Comparison of ENCODE assay signal across 15 mouse cellular contexts in genomic region chr4:133627039-133627438, GRCm38 (mm10). TPM values are rescaled to one million over a fixed set of nuclear protein-coding genes. Genes with fewer than 3 reads are reported as not detected.
DNase-seq lines count a peak whose midpoint lies in the region; ATAC-seq lines count a peak whose summit lies in the region.
"Had no signal": no experiment of that assay in that cellular context is flagged by ENCODE, and none has a peak within 500 bp of the region (broad histone marks: within the 10 kb centered on the region; RNA-seq: fewer than 3 reads in every experiment).

No protein-coding gene starts in this region.

- peak overlapping the region; percentile 57; the same call in 1 of the 2 replicates for H3K27ac ChIP-seq in heart, embryonic 10.5 days
- no peak overlapping the region for H3K27ac ChIP-seq in heart, embryonic 11.5 days (ENCODE audit: low read depth, low read length)
- peak overlapping the region; percentile 37; the same call in 1 of the 2 replicates for H3K27ac ChIP-seq in liver, embryonic 13.5 days
- no peak overlapping the region for H3K27ac ChIP-seq in liver, embryonic 11.5 days (ENCODE audit: low read depth, low read length)
- H3K27ac ChIP-seq in hindbrain, embryonic 16.5 days (ENCODE audit: low read depth, low read length) = no peak overlapping the region
- H3K27ac ChIP-seq: limb, embryonic 12.5 days had no signal

- H3K9ac ChIP-seq in heart, embryonic 11.5 days (ENCODE audit: low read depth, low read length) = no peak overlapping the region
- H3K9ac ChIP-seq in liver, embryonic 13.5 days = no peak overlapping the region
- H3K9ac ChIP-seq in liver, embryonic 11.5 days (ENCODE audit: low read depth, low read length) = no peak overlapping the region
- H3K9ac ChIP-seq in hindbrain, embryonic 16.5 days (ENCODE audit: low read depth, low read length) = no peak overlapping the region
- H3K9ac ChIP-seq: limb, embryonic 12.5 days had no signal

- WGBS in heart, embryonic 10.5 days = 91% methylated on average over 14 of the region's 14 CpGs
- 91% methylated on average over 14 of the region's 14 CpGs for WGBS in heart, embryonic 11.5 days (ENCODE audit: insufficient replicate concordance)
- WGBS in liver, embryonic 13.5 days (ENCODE audit: insufficient replicate concordance) = 90% methylated on average over 14 of the region's 14 CpGs
- WGBS in liver, embryonic 11.5 days = 91% methylated on average over 14 of the region's 14 CpGs
- 87% methylated on average over 14 of the region's 14 CpGs for WGBS in hindbrain, embryonic 16.5 days

- DNase-seq in heart, embryonic 10.5 days (ENCODE audit: low spot score) = no peak
- no peak for DNase-seq in liver, embryonic 13.5 days
- DNase-seq in liver, embryonic 11.5 days (ENCODE audit: low spot score) = no peak
- DNase-seq in Muller cell, postnatal 12 days (ENCODE audit: inconsistent ontology term) = peak; percentile 34
- peak; percentile 65 to 71 for DNase-seq in cerebellum, postnatal 10 days
- DNase-seq: adrenal gland, postnatal 36 days; embryo, embryonic 11 days; kidney, adult 18-20 months; layer of hippocampus, postnatal 36 days; lung, postnatal 14 days; right cerebral cortex, postnatal 14 days; thymus, postnatal 25 days had no signal

- H3K4me3 ChIP-seq in heart, embryonic 10.5 days = no peak overlapping the region
- H3K4me3 ChIP-seq in heart, embryonic 11.5 days (ENCODE audit: low read depth, low read length) = no peak overlapping the region
- no peak overlapping the region for H3K4me3 ChIP-seq in liver, embryonic 13.5 days (replicated peaks)
- H3K4me3 ChIP-seq in liver, embryonic 11.5 days (ENCODE audit: low read depth, low read length) = no peak overlapping the region
- no peak overlapping the region for H3K4me3 ChIP-seq in hindbrain, embryonic 16.5 days (ENCODE audit: low read length)
- H3K4me3 ChIP-seq: limb, embryonic 12.5 days had no signal

- peaks cover 32% of the 10 kb centered on the region for H3K36me3 ChIP-seq in heart, embryonic 10.5 days
- H3K36me3 ChIP-seq in heart, embryonic 11.5 days (ENCODE audit: control insufficient read depth, insufficient read depth, low read length) = peaks cover 6% of the 10 kb centered on the region; the same call in 1 of the 2 replicates
- peaks cover 21% of the 10 kb centered on the region; the same call in 1 of the 2 replicates for H3K36me3 ChIP-seq in liver, embryonic 13.5 days
- peaks cover 4% of the 10 kb centered on the region; the same call in 1 of the 2 replicates for H3K36me3 ChIP-seq in liver, embryonic 11.5 days (ENCODE audit: control insufficient read depth, insufficient read depth, low read length)
- peaks cover 8% of the 10 kb centered on the region; the same call in 1 of the 2 replicates for H3K36me3 ChIP-seq in hindbrain, embryonic 16.5 days (ENCODE audit: control insufficient read depth, insufficient read depth, low read length)

- no peak for ATAC-seq in heart, embryonic 11.5 days (replicated peaks; ENCODE audit: insufficient number of reproducible peaks, low FRiP score, low TSS enrichment)
- ATAC-seq in liver, embryonic 13.5 days (ENCODE audit: low read depth) = no peak
- no peak for ATAC-seq in liver, embryonic 11.5 days (replicated peaks; ENCODE audit: low FRiP score)
- ATAC-seq in hindbrain, embryonic 16.5 days = no peak

- H3K27me3 ChIP-seq in heart, embryonic 10.5 days (ENCODE audit: insufficient read depth, poor library complexity, severe bottlenecking) = no peaks in the 10 kb centered on the region
- H3K27me3 ChIP-seq in heart, embryonic 11.5 days (ENCODE audit: control insufficient read depth, insufficient read depth, low read length) = no peaks in the 10 kb centered on the region
- no peaks in the 10 kb centered on the region for H3K27me3 ChIP-seq in liver, embryonic 13.5 days
- H3K27me3 ChIP-seq in liver, embryonic 11.5 days (replicated peaks; ENCODE audit: control insufficient read depth, insufficient read depth, low read length) = no peaks in the 10 kb centered on the region
- no peaks in the 10 kb centered on the region for H3K27me3 ChIP-seq in hindbrain, embryonic 16.5 days (replicated peaks; ENCODE audit: control insufficient read depth, insufficient read depth, low read length)
- H3K27me3 ChIP-seq: limb, embryonic 12.5 days had no signal

- H3K9me3 ChIP-seq in heart, embryonic 10.5 days = no peaks in the 10 kb centered on the region
- no peaks in the 10 kb centered on the region for H3K9me3 ChIP-seq in heart, embryonic 11.5 days (replicated peaks; ENCODE audit: control insufficient read depth, low read length)
- H3K9me3 ChIP-seq in liver, embryonic 13.5 days (replicated peaks) = no peaks in the 10 kb centered on the region
- no peaks in the 10 kb centered on the region for H3K9me3 ChIP-seq in liver, embryonic 11.5 days (ENCODE audit: control insufficient read depth, low read length)
- no peaks in the 10 kb centered on the region for H3K9me3 ChIP-seq in hindbrain, embryonic 16.5 days (ENCODE audit: control insufficient read depth, low read length)
- H3K9me3 ChIP-seq: limb, embryonic 12.5 days had no signal

- peaks cover 36% of the 10 kb centered on the region for H3K4me1 ChIP-seq in heart, embryonic 10.5 days
- H3K4me1 ChIP-seq in heart, embryonic 11.5 days (ENCODE audit: control insufficient read depth, insufficient read depth, low read length) = peaks cover 7% of the 10 kb centered on the region; the same call in 1 of the 2 replicates
- peaks cover 60% of the 10 kb centered on the region for H3K4me1 ChIP-seq in liver, embryonic 13.5 days (replicated peaks)
- H3K4me1 ChIP-seq in liver, embryonic 11.5 days (replicated peaks; ENCODE audit: control insufficient read depth, insufficient read depth, low read length) = peaks cover 26% of the 10 kb centered on the region
- peaks cover 17% of the 10 kb centered on the region for H3K4me1 ChIP-seq in hindbrain, embryonic 16.5 days (ENCODE audit: control insufficient read depth, insufficient read depth, low read depth, low read length)

- no peak overlapping the region for H3K4me2 ChIP-seq in heart, embryonic 11.5 days
- no peak overlapping the region for H3K4me2 ChIP-seq in liver, embryonic 13.5 days
- H3K4me2 ChIP-seq in liver, embryonic 11.5 days = no peak overlapping the region
- H3K4me2 ChIP-seq in hindbrain, embryonic 16.5 days (ENCODE audit: low read length) = no peak overlapping the region
- H3K4me2 ChIP-seq: limb, embryonic 12.5 days had no signal

RNA-seq across cellular contexts. Expression of gene Zdhhc18, which starts 22.9 kb away (rescaled TPM):
- 1.6 and 2.9 TPM in 2 replicates for polyA plus RNA-seq in heart, embryonic 10.5 days (2016; fragmentation: Nextera tagmentation; extraction: Ambion mirVana)
- polyA plus RNA-seq in heart, embryonic 11.5 days (2014; fragmentation: Nextera tagmentation; extraction: Ambion mirVana) = 1.5 and 2.5 TPM in 2 replicates
- 1.0 and 1.1 TPM in 2 replicates for polyA plus RNA-seq in liver, embryonic 13.5 days (2015; fragmentation: Nextera tagmentation; extraction: Ambion mirVana)
- 2.1 and 3.1 TPM in 2 replicates for polyA plus RNA-seq in liver, embryonic 11.5 days (2014; fragmentation: Nextera tagmentation; extraction: Ambion mirVana)
- polyA plus RNA-seq in hindbrain, embryonic 16.5 days (2015; fragmentation: Nextera tagmentation; extraction: Ambion mirVana) = 3.6 and 3.7 TPM in 2 replicates

RNA-seq across cellular contexts. Expression of gene Sfn, which starts 25.1 kb away (rescaled TPM):
- 4.3 and 12.9 TPM in 2 replicates for polyA plus RNA-seq in heart, embryonic 10.5 days (2016; fragmentation: Nextera tagmentation; extraction: Ambion mirVana)
- polyA plus RNA-seq in heart, embryonic 11.5 days (2014; fragmentation: Nextera tagmentation; extraction: Ambion mirVana) = 1.7 and 3.0 TPM in 2 replicates
- 0.77 and 0.92 TPM in 2 replicates for polyA plus RNA-seq in liver, embryonic 13.5 days (2015; fragmentation: Nextera tagmentation; extraction: Ambion mirVana)
- polyA plus RNA-seq in liver, embryonic 11.5 days (2014; fragmentation: Nextera tagmentation; extraction: Ambion mirVana) = 1.7 and 3.5 TPM in 2 replicates
- polyA plus RNA-seq in hindbrain, embryonic 16.5 days (2015; fragmentation: Nextera tagmentation; extraction: Ambion mirVana) = 2.1 and 2.2 TPM in 2 replicates

RNA-seq across cellular contexts. Expression of gene Gpn2, which starts 42.9 kb away (rescaled TPM):
- 18.2 and 22.1 TPM in 2 replicates for polyA plus RNA-seq in heart, embryonic 10.5 days (2016; fragmentation: Nextera tagmentation; extraction: Ambion mirVana)
- polyA plus RNA-seq in heart, embryonic 11.5 days (2014; fragmentation: Nextera tagmentation; extraction: Ambion mirVana) = 14.2 and 14.3 TPM in 2 replicates
- polyA plus RNA-seq in liver, embryonic 13.5 days (2015; fragmentation: Nextera tagmentation; extraction: Ambion mirVana) = 12.5 and 13.5 TPM in 2 replicates
- polyA plus RNA-seq in liver, embryonic 11.5 days (2014; fragmentation: Nextera tagmentation; extraction: Ambion mirVana) = 23.4 and 24.8 TPM in 2 replicates
- 16.6 and 16.9 TPM in 2 replicates for polyA plus RNA-seq in hindbrain, embryonic 16.5 days (2015; fragmentation: Nextera tagmentation; extraction: Ambion mirVana)

RNA-seq across cellular contexts. Expression of gene Pigv, which starts 45.4 kb away (rescaled TPM):
- 15.2 and 16.4 TPM in 2 replicates for polyA plus RNA-seq in heart, embryonic 10.5 days (2016; fragmentation: Nextera tagmentation; extraction: Ambion mirVana)
- polyA plus RNA-seq in heart, embryonic 11.5 days (2014; fragmentation: Nextera tagmentation; extraction: Ambion mirVana) = 11.4 and 13.9 TPM in 2 replicates
- 5.8 and 7.3 TPM in 2 replicates for polyA plus RNA-seq in liver, embryonic 13.5 days (2015; fragmentation: Nextera tagmentation; extraction: Ambion mirVana)
- 10.7 and 15.0 TPM in 2 replicates for polyA plus RNA-seq in liver, embryonic 11.5 days (2014; fragmentation: Nextera tagmentation; extraction: Ambion mirVana)
- 14.1 and 15.9 TPM in 2 replicates for polyA plus RNA-seq in hindbrain, embryonic 16.5 days (2015; fragmentation: Nextera tagmentation; extraction: Ambion mirVana)

RNA-seq across cellular contexts. Expression of gene Gpatch3, which starts 52.5 kb away (rescaled TPM):
- 7.1 and 9.6 TPM in 2 replicates for polyA plus RNA-seq in heart, embryonic 10.5 days (2016; fragmentation: Nextera tagmentation; extraction: Ambion mirVana)
- polyA plus RNA-seq in heart, embryonic 11.5 days (2014; fragmentation: Nextera tagmentation; extraction: Ambion mirVana) = 5.0 and 6.0 TPM in 2 replicates
- polyA plus RNA-seq in liver, embryonic 13.5 days (2015; fragmentation: Nextera tagmentation; extraction: Ambion mirVana) = 4.3 and 4.6 TPM in 2 replicates
- 8.7 and 10.0 TPM in 2 replicates for polyA plus RNA-seq in liver, embryonic 11.5 days (2014; fragmentation: Nextera tagmentation; extraction: Ambion mirVana)
- polyA plus RNA-seq in hindbrain, embryonic 16.5 days (2015; fragmentation: Nextera tagmentation; extraction: Ambion mirVana) = 5.9 and 7.6 TPM in 2 replicates

Comparison
In these comparisons a context has a peak if more than half of its experiments do, and no peak if none do; other contexts are left out.
1. H3K27ac ChIP-seq: peak in heart, embryonic 10.5 days (single experiment) and liver, embryonic 13.5 days (single experiment); none in heart, embryonic 11.5 days (single experiment), liver, embryonic 11.5 days (single experiment) and hindbrain, embryonic 16.5 days (single experiment).
2. DNase-seq: peak in Muller cell, postnatal 12 days (single experiment) and cerebellum, postnatal 10 days (2 of 2); none in heart, embryonic 10.5 days (single experiment), liver, embryonic 13.5 days (single experiment) and liver, embryonic 11.5 days (single experiment).